Mouse (Mus musculus) CD4-positive, CD25-positive, alpha-beta regulatory T cell, adult 2 months (primary cell): ENCODE measurements around the gene Hecw2.

Experiments used
- DNase-seq: peaks from one replicate; pipeline ENCODE4 v3.0.0-alpha.2; 2012; ENCODE audit warnings: low read depth, low spot score

The Hecw2 gene

DNA sequence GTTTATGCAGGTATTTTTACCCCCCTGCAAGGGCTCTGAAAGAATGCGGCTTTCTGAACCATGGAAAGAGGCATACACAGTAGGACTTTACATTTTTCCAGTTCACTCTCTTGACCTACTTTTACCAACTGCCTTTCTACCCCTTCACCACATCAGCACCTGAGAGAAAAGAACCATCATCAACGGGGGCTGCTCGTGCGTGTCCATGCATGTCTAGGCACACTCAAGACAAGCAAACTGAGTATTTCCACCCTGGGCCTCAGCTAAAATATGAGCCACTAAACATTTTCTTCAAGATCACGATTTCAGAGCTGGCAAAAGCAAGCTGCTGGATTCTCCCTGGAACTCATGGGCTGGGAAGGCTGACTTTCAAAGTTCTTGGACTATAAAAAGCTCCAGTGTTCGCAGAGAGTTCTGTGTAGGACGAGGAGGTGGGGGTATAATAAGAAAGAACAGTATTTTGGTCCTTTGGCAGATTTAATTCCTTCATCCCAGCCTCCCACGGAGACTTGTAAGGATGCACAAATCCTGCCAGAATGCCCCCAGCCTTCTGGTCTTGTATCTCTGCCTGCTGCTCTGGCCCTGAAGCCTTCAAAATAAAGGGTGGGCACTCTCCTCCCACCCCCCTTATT, 76.5 kb downstream of the Hecw2 start:
- DNase-seq: no peak

DNA sequence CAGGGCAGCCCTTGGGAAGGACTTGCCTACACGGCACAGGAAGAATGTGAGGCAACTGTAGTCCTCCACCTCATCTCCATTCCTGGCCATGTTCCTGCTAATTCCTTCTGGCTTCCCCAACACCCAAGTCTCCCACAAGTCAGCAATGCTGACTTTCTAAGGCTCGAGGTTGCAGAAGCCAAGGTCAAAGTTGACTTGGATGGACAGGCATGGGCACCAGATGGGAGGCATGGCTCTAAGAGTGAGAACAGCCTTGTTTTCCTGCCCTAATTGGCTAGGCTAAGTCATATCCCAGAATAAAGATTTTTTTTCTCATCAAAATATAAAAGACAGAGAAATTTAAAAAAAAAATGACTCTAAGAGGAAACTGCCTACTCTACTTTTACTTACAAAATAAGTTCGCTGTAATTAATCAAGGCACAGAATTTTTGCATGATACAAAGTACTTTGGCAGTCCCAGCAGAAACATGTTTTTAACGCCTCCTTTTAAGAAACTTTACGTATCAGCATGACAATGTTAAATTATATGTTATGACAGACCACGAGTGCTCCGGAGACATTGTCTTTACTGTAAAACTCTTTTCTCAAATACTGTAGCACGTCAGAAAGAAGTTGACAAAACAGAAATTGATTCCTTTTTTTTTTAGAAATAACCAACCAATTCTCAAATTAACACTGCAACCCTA, 83.9 kb downstream of the Hecw2 start:
- no peak for DNase-seq

DNA sequence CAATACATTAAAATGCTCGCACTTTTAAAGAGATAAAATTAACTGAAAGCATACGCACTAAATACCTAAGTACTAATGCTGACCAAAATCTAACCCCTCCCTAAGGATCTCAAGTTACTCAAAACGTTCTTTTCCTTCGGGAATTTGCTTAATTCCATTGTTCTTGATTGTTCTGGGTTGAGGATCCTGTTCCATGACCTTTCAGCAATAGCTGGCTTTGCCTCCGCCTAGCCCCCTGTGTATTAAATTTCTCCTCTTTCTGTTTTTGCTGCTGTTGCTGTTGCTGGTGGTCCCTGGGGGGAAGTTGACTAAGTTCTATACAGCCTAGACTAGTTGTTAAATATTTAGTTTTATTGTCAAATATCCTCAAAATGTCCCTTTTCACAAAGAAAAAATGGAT, 85.7 kb downstream of the Hecw2 start:
- no peak for DNase-seq

DNA sequence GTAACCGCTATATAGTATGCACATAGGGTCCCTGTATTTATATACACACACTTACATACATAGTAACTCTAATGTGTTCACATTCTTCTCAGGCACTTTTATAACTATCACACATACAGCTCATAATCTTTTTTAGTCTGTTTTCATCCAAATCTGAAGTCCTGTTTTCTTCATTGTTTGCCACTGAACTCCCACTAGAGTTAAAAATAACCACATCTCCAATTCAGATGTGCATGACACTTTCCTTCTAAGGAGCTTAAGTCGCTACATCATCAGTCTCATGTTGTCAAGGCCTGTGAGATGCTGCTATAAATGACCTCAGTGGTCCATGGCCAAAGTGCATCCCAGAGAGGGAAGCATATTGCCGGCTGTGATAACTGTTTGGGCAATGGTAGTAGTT, 88.2 kb downstream of the Hecw2 start:
- no peak for DNase-seq

DNA sequence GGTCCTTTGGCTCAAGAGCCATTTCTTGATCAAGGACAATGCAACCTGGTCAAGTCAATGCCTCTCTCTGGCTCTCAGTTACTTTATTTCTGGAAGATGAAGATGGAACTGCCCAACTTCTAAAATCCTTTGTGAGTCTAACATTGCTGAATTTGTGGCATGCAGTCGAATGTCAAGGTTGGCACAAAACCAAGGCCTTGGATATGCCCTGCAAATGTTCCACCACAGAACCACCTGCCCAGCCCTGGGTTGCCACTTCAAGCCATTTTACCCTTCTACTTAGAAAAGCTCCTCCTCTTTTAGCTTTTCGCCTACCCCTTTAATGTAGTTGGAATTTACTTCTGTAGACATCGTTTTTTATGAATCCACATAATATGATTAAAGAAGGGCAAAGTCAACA, 115.3 kb downstream of the Hecw2 start:
- DNase-seq: no peak

DNA sequence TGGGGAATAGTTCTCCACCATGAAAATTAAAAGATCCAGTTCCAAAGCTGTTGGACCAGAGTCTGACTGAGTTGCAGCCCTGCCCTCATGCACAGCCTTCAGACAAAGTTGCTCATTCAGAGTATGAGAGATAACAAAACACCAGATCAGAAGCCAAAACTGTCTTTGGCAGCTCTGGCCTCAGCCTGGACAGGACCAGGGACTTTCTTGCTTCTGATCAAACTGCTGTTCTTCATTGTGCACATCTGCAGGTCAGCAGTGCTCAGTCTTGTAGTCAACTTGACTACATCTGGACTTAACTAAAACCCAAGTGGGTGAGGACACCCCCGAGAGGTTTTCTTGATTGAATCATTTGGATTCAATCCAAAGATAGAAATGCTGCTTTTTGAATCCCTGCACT, 120.5 kb downstream of the Hecw2 start:
- DNase-seq: no peak

DNA sequence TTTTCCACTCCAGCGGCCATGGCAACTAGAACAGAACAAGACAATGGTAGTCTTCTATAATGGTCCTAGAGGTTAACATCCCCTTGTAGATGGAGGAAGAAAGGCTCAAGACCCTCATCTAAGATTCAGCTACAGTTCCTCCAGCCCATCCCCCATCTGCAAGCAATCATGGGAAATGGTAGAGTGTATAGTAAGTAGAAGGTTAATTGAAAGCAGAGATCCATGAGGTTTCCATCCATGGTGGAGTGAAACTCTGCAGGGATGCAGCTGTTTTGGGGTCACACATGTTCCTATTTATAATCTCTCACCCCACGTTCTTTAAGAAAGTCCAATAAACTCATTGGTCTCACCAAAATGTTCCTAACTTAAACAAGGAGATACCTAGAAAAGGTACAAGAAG, 124.8 kb downstream of the Hecw2 start:
- no peak for DNase-seq

DNA sequence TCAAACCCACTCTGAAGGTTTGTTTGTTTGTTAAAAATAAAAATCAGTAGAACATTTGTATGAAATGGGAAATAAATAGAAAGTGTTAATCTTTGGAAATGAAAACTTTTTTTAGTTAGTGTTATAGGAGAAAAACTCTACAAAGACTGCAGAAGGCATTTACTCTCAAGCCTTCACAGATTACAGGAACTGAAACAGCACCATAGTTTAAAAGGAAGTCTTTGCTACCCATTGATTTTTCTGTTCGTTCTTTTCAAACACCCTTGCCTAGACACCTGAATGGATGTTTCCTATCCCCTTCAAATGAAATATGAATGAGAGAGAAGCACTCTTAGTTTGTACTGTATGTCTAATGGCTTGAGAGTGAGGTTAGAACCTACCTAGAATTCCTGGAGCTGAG, 126.7 kb downstream of the Hecw2 start:
- no peak for DNase-seq

DNA sequence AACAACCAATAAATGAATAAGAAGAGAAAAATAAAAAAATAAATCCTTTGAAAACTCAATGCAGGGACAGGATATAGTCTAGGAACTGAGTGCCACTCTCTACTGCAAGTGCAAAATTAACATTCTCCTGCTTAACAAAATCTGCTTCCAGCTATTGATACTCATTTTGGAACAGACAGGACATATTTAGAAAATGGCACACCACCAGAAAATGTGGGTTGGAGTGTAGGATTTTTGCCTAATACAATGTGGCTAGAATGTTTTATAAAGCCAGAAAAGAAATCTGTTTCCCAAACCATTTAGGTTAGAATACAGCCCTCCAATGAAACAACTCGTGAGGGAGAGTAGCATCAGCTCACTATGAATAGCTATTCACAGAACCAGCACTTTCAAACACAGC, 129.5 kb downstream of the Hecw2 start:
- no peak for DNase-seq

DNA sequence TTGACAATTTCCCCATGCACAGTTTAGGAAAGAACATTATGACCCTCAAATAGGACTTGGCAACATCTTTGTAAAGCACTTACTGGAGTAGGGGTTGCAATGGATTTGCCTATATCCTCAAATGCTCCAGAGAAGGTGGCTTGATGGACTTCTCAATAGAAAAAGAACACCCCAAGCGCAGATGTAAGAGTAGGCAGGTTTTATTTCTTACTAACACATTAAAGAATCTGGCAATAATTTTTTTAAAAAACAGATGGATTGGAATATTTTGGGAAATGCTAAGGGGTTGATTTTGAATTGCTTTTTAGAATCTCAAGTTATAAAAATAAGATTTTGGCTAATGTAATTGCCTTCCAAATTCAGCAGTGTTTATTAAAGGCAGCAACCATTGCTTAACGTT, 133.9 kb downstream of the Hecw2 start:
- DNase-seq: no peak

DNA sequence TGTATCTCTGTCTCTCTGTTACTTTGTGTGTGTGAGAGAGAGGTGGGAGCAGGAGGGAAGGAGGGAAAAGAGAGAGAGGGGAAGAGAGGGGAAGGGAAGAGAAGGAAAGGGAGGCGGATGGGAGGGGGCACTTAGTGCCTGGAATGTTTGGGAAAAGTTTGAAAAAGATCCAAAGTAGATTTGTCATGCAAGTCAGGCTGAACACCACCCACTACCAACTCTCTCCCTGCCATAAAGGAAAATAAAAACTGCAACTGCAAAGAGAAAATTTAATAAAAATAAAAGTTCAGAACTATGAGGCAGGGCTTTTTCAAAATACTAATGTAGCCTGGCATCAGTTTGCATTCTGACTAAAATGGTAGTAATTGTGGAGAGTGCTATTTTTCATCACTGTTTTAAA, 135.2 kb downstream of the Hecw2 start:
- DNase-seq: no peak

DNA sequence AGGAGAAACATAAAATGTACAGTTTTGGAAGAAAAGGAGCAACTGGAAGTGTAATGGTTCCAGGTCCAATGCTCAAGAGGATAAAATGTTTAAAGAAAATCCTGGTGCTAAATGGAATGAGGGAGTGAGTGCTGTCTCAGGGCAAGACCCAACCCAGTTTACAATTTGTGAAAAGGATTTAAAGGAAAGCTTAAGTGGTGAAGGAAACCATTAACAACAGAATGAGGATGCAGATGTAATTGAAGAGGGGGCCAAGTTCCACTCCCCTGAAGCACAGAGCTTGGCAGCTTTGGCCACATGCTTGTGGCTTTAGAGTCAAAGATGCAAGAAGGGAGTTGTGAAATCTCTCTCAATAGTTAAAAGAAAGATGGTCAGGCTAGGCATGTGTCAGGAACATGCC, 142.2 kb downstream of the Hecw2 start:
- DNase-seq: no peak

DNA sequence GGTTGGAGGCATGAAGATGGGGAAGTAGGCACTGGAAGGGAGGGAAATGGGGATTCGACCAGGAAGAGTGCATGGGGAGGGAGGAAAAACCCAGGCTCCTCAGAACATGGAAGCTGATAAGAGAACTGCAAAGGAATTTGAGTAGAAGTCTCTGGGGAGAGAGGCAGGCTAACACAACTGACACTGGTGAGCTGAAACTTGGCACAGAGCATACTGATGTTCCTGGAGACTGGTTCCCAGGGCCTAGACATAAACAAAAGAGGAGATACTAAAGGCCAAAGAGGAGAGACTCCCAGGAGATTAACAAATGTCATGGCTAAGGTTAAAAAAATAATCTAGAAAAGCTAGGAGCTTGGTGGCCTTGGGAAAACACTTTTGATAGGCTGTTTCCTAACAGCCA, 148.0 kb downstream of the Hecw2 start:
- no peak for DNase-seq

DNA sequence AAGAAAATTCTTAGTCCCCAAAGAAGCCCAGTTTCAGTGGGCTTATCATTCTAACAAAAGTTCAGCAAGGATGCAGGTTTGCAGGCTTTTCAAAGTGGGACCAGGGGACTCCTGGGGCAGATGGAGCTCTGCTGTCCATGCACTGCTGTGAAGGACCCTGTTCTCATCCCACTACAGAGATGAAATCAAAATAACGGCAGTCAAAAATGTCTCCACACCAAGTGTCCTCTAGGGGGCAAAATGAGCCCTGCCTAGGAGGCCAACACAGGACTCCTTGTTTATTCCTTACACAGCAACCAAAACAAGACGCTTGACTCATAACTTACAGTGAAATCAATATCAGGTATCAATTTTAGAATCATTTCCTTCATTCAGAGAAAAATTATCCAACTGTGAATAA, 155.9 kb downstream of the Hecw2 start:
- DNase-seq: peak; percentile 43

DNA sequence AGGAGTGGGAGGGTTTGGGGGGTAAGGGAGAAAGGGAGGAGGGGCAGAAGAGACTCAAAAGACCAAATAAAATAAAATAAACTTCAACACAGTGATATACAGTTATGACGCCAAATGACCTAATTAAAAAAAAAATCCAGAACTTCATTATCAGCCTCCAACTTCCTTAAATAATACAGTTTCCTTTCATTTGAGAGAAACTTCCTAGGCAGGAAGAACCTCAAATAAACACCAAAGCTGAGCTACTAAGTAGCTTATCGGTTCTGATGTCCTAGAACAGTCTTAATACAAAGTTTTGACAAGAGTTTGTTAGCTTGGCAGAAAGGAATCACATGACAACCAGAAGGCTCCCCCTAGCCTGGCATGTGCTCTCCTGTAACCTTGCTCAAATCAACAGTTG, 177.3 kb downstream of the Hecw2 start:
- DNase-seq: no peak

DNA sequence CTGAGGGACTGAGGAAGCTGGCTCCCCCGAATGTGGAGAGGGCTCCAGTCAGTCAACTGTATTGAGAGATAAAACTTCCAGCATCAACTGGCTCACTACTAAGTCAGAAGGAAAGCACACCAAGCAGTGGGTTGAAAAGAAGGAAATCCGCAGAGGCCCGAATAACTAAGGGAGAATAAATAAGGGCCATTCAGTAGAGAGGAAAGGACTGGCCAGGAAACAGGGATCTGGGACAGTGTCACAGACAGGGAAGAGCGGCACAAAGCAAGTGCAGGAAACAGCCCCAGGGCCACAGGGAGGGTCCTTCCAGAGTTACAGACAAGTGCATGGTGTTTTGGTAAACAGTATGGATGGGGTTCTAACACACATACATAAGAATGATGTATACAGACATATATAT, 179.2 kb downstream of the Hecw2 start:
- DNase-seq: no peak

DNA sequence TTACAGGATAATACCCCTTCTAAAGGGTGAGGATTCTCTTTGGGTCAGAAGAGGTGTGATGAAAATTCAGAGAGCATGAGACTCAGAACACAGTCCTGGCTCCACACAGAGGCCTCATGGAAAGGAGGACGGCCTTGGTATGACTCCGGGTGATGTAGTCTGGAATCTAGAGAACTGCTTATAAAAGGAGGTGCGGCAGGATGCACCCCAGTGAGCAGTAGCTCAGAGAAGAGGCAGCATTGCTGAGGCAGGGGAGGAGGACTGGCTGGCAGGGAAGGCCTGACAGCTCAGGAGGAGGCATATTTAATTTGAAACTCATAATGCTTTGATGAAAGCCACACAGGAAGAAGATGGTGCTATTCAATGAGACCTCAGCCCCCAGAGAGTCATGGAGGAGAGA, 182.6 kb downstream of the Hecw2 start:
- DNase-seq: no peak

DNA sequence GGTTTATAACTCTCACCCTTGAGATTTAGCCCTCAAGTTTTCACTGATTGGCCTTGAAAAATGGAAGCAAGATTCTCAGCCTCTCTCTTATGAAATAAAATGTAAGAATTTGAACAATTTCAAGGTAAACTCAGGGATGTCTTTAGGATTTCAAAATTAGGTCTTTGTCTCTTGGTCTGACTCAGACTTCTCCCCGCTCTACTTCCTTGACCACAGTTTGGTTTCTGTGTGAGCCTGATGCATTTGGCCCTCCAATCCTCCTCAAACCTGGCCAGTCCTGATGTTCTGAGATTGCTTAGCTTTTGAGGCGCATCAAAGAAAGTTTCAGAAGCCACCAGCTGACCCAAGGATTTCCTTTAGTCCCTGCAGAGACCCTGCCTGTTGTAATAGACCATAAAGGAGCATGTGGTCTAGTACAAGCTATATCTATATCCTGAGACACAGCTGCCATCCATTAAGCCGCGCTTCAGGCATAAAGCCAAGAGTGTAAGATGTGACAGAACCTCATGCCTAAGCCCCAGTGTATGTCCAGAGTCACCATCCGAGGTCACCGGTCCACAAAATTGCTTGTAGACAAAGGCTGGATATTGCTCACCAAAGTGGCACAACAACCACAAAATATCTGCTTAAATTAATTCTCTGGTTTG, 185.4 kb downstream of the Hecw2 start:
- DNase-seq: no peak

DNA sequence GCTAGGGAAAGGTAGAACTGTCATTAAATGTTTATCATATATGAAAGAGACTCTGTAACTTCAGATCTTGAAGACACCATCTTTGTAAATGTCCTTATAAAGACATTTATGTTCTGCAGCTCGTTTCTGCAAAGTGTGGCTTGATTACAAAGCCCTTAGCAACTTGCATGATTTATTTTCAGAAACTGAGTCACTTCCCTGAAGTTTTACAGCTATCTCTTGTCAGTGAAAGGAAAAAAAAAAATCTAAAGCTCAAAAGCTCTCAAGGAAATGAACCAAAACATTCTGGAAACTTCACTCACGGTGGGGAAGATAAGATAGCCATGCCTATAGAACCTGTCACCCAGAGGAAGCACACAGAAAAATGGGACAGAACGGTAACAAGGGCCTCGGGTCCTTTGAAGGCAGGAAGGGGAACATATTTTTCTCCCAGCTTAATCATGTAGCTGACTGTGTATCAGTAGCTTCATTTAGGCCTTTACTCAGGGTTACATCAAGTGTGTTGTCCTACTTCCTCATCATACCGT, 189.0 kb downstream of the Hecw2 start:
- DNase-seq: no peak

DNA sequence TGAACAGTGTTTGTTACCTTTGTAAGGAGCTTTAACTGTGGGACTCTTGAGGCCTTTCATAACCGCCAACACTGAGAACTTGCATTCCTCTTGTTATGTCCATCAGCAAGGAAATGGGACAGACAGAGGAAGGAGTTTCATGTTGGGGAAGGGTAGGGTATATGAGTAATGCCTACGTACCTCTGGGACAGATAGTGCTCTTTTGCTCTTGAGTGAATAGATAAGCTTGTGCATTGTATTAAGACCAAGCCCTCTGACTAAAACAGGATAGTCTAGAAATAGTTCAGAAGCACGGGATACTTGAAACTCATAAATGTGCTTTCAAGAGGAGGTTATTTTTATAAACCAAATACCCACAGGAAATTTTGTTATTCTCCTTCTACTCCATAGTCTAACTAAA, 191.7 kb downstream of the Hecw2 start:
- no peak for DNase-seq

DNA sequence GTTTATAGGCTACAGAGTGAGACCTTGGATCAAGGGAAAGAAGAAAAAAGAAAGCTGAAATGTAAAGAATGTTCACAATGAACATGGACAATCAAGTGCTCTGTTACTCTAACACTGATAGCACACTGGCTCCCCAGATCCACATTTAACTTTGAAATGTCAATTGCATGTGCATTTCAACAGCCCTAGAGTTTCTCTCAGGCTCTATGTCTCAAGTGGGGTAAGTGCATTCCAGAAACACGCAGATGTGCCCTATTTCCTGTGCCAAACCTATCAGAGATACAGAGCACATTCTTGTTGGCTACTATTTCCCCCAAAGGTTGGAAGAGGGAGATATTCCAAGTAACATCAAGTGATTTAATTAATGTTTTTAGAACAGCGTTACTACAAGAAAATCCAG, 192.9 kb downstream of the Hecw2 start:
- DNase-seq: no peak

DNA sequence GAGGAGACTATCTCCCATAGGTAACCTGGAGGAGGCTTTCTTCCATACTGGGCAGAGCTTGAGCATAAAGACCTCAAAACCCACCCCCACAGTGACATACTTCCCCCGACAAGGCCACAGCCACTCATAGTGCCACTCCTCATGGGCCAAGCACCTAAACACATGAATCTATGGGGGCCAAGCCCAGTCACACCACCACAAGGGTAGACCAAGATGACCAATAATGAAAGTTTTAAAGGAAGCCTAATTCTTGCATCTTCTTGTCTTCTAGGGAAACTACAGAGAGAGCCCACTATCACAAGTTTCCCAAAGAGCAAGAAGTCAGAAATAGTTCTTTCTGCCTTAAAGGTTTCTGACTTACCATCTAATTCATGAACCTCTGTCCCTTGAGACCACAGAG, 197.7 kb downstream of the Hecw2 start:
- DNase-seq: no peak
